Mouse (Mus musculus) hindbrain, embryonic 11.5 days (tissue): ENCODE measurements around the gene Fbxw2. TPM values are rescaled to one million over a fixed set of nuclear protein-coding genes. Genes with fewer than 3 reads are reported as not detected.
"Not testable (repeated sequence)": the region's sequence is repeated elsewhere in the genome, so short reads cannot be mapped to it uniquely, and the experiment has no call there.

Experiments
- ATAC-seq: fragments of 200-750 bp; cut with Nextera tagmentation; 2 replicates; pipeline ENCODE4 v1.8.0; 2017; ENCODE audit warnings: mild to moderate bottlenecking, moderate TSS enrichment, moderate library complexity; ENCODE audit not compliant: low FRiP score
- DNase-seq: peaks from one replicate; pipeline ENCODE4 v3.0.0-alpha.2; 2015; ENCODE audit warnings: low spot score
- H3K27ac ChIP-seq: fragments of 300-500 bp; sonication (generic); 2 replicates; pipeline ENCODE4 v1.5.1; 2014; ENCODE audit warnings: mild to moderate bottlenecking, low read depth, low read length
- H3K27me3 ChIP-seq: fragments of 300-500 bp; sonication (generic); 2 replicates; pipeline ENCODE4 v1.6.1; 2014; ENCODE audit warnings: mild to moderate bottlenecking, low read length, moderate library complexity, mixed read lengths; ENCODE audit not compliant: control insufficient read depth, insufficient read depth
- H3K36me3 ChIP-seq: fragments of 300-500 bp; sonication (generic); 2 replicates; pipeline ENCODE4 v1.6.1; 2014; ENCODE audit warnings: mild to moderate bottlenecking, low read length, moderate library complexity, mixed read lengths; ENCODE audit not compliant: control insufficient read depth, insufficient read depth
- H3K4me1 ChIP-seq: fragments of 300-500 bp; sonication (generic); replicated peaks from 2 replicates; pipeline ENCODE4 v1.6.1; 2014; ENCODE audit warnings: low read length, mixed read lengths; ENCODE audit not compliant: control insufficient read depth, insufficient read depth
- H3K4me2 ChIP-seq: fragments of 300-500 bp; sonication (generic); replicated peaks from 2 replicates; pipeline ENCODE4 v1.6.1; 2014; ENCODE audit warnings: mild to moderate bottlenecking, low read depth, low read length
- H3K4me3 ChIP-seq: fragments of 300-500 bp; sonication (generic); 2 replicates; pipeline ENCODE4 v1.5.1; 2014; ENCODE audit warnings: low read depth, low read length
- H3K9ac ChIP-seq: fragments of 300-500 bp; sonication (generic); 2 replicates; pipeline ENCODE4 v1.6.1; 2014; ENCODE audit warnings: low read depth, low read length
- H3K9me3 ChIP-seq: fragments of 300-500 bp; sonication (generic); 2 replicates; pipeline ENCODE4 v1.6.1; 2016; ENCODE audit warnings: low read length; ENCODE audit not compliant: control insufficient read depth
- WGBS: fragments of 180-500 bp; shearing (Covaris S2); extraction: QIAGEN DNeasy Blood & Tissue Kit; methylation state at CpG from one replicate; pipeline ENCODE4 v1.1.7; 2014; 5-methylcytosine and 5-hydroxymethylcytosine counted together
- polyA plus RNA-seq: library from polyadenylated mRNA; unstranded; fragments of >200 nt; fragmentation: Nextera tagmentation; extraction: Ambion mirVana; gene quantifications from 2 replicates; pipeline ENCODE4 v1.2.1, GENCODE M21; 2014

Gene Fbxw2
- polyA plus RNA-seq, 1 experiment from 2014 or later: 63.5 TPM

DNA sequence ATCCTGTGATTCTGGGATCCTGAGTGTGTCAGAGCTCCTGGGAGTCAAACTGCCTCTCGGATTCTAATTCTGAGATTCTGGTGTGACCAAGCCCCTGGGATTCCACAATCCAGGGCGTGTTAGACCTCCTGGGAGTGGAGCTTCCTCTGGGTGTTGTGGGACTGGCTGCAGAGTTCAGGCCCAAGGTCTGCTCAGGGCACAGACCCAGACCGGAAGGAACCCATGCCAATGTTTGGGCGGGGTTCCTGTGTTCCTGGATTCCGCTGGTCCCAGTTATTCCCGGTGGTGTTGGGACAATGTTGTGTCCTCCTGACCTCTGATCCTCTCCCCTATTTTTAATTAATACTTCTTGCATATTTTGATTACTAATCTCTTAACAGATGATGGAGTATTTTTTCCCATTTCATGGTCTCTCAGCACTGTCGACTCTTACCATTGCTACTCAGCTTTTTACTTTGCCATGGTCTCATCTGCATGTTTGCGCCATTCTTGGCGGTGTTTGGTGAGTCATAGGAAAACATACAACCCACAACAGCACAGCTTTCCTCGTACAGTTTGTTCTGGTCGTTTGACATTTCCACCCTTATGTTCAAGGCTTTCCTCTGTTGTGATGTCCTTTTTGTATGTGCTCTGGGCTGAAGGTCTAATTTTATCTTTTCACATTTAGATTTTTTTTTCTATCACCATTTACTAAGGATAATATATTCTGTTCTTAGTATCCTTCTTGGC, 17.3 kb upstream of the Fbxw2 start:
- Histone ChIP-seq H3K4me2 (no peak overlapping the region), H3K27me3 (no peaks in the 10 kb centered on the region), H3K4me3 (no peak overlapping the region), H3K9ac (no peak overlapping the region), H3K36me3 (no peaks in the 10 kb centered on the region), H3K27ac (no peak overlapping the region), H3K4me1 (no peaks in the 10 kb centered on the region), H3K9me3 (no peaks in the 10 kb centered on the region)
- ATAC-seq: no peak
- 87% methylated on average over 11 of the region's 11 CpGs for WGBS
- DNase-seq: no peak

DNA sequence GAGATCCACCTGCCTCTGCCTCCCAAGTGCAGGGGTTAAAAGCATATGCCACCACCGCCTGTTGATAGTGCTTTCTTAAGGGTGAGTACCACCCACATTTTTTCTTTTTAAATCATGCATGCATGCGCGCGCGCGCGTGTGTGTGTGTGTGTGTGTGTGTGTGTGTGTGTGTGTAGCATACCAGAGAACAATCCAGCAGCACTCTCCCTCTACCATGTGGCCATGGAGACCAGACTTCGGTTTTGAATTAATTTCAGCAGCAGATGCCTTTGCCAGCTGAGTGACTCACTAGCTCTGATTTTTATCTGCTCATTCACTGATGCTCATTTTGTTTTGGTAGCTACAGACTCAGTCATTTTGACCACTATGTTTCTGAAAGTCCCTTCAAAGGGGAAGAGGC, 15.6 kb upstream of the Fbxw2 start:
- no peak overlapping the region for H3K4me2 ChIP-seq
- H3K4me3 ChIP-seq: no peak overlapping the region
- whole genome bisulfite sequencing: 95% methylated on average over 8 of the region's 8 CpGs
- no peaks in the 10 kb centered on the region for H3K27me3 ChIP-seq
- H3K9me3 ChIP-seq: no peaks in the 10 kb centered on the region
- H3K36me3 ChIP-seq: no peaks in the 10 kb centered on the region
- ATAC-seq (no peak), DNase-seq (no peak)
- no peak overlapping the region for H3K9ac ChIP-seq
- no peaks in the 10 kb centered on the region for H3K4me1 ChIP-seq
- no peak overlapping the region for H3K27ac ChIP-seq

GRCm38 (mm10) chr2:34840143-34840542, 14.0 kb upstream of the Fbxw2 start:
- H3K27me3 ChIP-seq, ATAC-seq, H3K9me3 ChIP-seq, H3K4me1 ChIP-seq, DNase-seq, H3K4me2 ChIP-seq, H3K36me3 ChIP-seq, H3K4me3 ChIP-seq, H3K27ac ChIP-seq, H3K9ac ChIP-seq: not testable (repeated sequence)
- 79% methylated on average over 5 of the region's 5 CpGs for WGBS

GRCm38 (mm10) chr2:34835669-34836068, 9.6 kb upstream of the Fbxw2 start:
- H3K27me3 ChIP-seq: no peaks in the 10 kb centered on the region
- no peak for DNase-seq
- no peak for ATAC-seq
- H3K4me1 ChIP-seq: no peaks in the 10 kb centered on the region
- H3K4me3 ChIP-seq: no peak overlapping the region
- H3K9ac ChIP-seq: no peak overlapping the region
- no peak overlapping the region for H3K4me2 ChIP-seq
- H3K27ac ChIP-seq: no peak overlapping the region
- WGBS: 79% methylated on average over 3 of the region's 3 CpGs
- no peaks in the 10 kb centered on the region for H3K9me3 ChIP-seq
- no peaks in the 10 kb centered on the region for H3K36me3 ChIP-seq

- DNase-seq (no peak), ATAC-seq (no peak)
- H3K36me3 ChIP-seq: no peaks in the 10 kb centered on the region
- H3K4me2 ChIP-seq: no peak overlapping the region
- no peak overlapping the region for H3K4me3 ChIP-seq
- H3K27ac ChIP-seq: no peak overlapping the region
- H3K9me3 ChIP-seq: no peaks in the 10 kb centered on the region
- no peak overlapping the region for H3K9ac ChIP-seq
- H3K27me3 ChIP-seq: no peaks in the 10 kb centered on the region
- no peaks in the 10 kb centered on the region for H3K4me1 ChIP-seq
- 85% methylated on average over 17 of the region's 17 CpGs for whole genome bisulfite sequencing
Observed at GRCm38 (mm10) chr2:34833624-34834023, 7.5 kb upstream of the Fbxw2 start.

DNA sequence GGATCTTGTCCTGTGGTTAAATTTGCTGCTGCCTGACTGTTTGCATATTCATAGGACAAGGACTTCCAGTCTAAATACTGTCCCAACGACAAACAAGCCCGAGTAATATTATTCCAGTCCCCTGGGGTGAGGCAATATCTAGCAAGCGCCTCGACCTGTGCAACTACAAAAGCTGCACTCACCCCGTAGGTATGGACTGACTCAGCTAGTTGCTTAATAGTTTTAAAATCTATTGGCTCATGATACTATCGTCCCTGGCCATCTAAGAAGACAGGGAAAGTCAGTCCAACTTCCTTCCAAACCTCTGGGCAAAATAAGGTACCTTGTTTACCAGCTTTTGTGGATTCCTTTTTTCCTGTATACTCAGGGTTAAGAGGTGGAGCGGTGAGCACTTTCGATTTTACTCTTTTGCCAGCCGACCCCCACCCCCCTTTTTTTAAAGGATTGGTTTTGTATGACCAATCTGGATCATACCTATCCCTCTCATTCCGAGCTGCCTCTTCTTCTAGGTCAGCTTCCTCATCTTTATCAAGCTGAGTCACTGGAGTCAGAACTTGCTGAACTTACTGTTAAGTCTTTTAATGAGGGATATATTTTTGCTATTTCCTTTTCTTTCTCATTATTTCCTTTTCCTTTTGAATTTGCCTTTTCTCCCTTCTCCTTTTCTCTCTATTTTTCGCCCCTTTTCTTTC, 6.8 kb upstream of the Fbxw2 start, which contains the start of gene Gm34653:
Gm34653 (plus strand) TSS at position 242 of the 692 bp plus-strand sequence.
- ATAC-seq, H3K9me3 ChIP-seq, H3K9ac ChIP-seq, H3K4me1 ChIP-seq, DNase-seq, H3K27me3 ChIP-seq, H3K4me3 ChIP-seq, H3K4me2 ChIP-seq, H3K27ac ChIP-seq, H3K36me3 ChIP-seq: not testable (repeated sequence)
- 75% methylated on average over 11 of the region's 11 CpGs for WGBS

DNA sequence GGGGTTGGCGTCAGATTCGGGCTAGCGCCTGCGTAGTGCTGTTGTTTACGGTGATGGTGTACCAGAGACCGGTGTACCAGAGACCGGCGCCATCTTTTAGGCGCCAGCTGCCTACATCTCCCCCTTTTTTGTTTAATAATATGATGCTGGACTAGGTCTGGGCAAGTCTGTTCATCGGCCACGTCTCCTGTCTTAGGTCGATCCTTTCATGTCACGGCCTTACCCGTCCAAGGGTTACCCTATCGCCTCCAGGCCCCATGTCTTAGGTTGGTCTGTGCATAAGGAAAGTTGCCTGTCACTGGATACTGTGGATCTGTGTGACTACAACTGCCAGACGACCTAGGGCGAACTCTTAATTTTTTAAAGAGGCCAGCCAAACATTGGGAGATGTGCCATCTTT, 4.0 kb upstream of the Fbxw2 start:
- not testable (repeated sequence) for H3K4me3 ChIP-seq, ATAC-seq, H3K4me2 ChIP-seq, H3K36me3 ChIP-seq, H3K9ac ChIP-seq, DNase-seq, H3K4me1 ChIP-seq, H3K27me3 ChIP-seq, H3K27ac ChIP-seq, H3K9me3 ChIP-seq
- WGBS: 95% methylated on average over 17 of the region's 17 CpGs

DNA sequence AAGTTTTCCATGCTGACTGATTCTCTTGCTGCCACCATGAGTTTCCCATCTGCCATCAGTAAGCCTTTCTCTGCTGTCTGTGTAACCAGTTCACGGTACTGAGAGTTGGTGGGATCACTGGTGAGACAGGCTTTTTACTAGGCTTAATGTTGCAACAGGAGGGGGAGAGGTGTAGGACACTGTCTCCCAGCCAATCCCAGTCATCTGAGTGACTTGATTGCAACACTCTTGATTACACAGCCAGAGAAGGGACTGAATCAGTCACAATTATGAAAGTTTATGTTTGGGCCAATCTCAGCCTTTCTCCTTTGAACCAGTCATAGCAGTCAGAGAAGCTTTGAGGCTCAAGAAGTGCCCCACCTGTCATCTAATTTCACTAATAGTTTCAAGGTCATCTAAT, 1.9 kb upstream of the Fbxw2 start:
- no peak overlapping the region for H3K4me3 ChIP-seq
- H3K36me3 ChIP-seq: no peaks in the 10 kb centered on the region
- H3K4me2 ChIP-seq: no peak overlapping the region
- H3K4me1 ChIP-seq: no peaks in the 10 kb centered on the region; the same call in 1 of the 2 replicates
- ATAC-seq (no peak), DNase-seq (no peak)
- WGBS: 83% methylated on average over 1 of the region's 1 CpGs
- no peaks in the 10 kb centered on the region for H3K27me3 ChIP-seq
- no peaks in the 10 kb centered on the region for H3K9me3 ChIP-seq
- no peak overlapping the region for H3K27ac ChIP-seq
- H3K9ac ChIP-seq: no peak overlapping the region

DNA sequence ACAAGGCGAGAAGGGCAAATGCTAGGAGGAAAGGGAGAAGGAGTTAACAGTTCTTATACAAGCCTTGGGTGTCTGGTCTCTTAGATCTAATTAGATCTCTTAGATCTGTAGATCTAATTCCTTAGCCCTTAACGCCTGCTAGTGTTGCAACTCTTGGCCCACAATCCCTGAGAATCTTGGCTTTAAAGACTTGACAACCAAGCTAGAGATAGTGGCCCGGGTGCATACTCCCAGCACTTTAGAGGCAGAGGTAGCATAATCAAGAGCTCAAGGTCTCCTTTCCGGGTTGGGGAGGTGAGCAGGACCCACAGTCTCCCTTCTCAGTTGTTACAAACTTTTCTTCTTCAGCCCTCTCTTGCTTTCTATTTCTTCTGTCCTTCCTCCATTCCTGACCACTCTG, 1.5 kb upstream of the Fbxw2 start:
- Histone ChIP-seq H3K4me3 (no peak overlapping the region), H3K36me3 (no peaks in the 10 kb centered on the region), H3K4me2 (no peak overlapping the region), H3K27ac (no peak overlapping the region), H3K9ac (no peak overlapping the region), H3K27me3 (no peaks in the 10 kb centered on the region), H3K9me3 (no peaks in the 10 kb centered on the region), H3K4me1 (no peaks in the 10 kb centered on the region; the same call in 1 of the 2 replicates)
- DNase-seq: no peak
- 88% methylated on average over 4 of the region's 4 CpGs for WGBS
- ATAC-seq: no peak
